Mouse (Mus musculus) ovary, adult 2 months (tissue): Measurements from ENCODE around the gene Krtap2-4. TPM values are rescaled to one million over a fixed set of nuclear protein-coding genes. Genes with fewer than 3 reads are reported as not detected.

Experiments
- polyA plus RNA-seq: library from polyadenylated mRNA; depleted of rRNA; stranded (reverse); fragments of >200 nt; gene quantifications from 2 replicates; pipeline ENCODE4 v1.2.3, GENCODE M21; 2012; rRNA removed

The Krtap2-4 gene
- not detected in 2 replicates for polyA plus RNA-seq

GRCm38 (mm10) chr11:99614796-99615363, at the start of gene Krtap2-4:
TSS of gene Krtap2-4 (minus strand) at chr11:99614846.

GRCm38 (mm10) chr11:99658467-99659010, 43.9 kb upstream of the Krtap2-4 start, which contains the start of gene Gm11563:
TSS of gene Gm11563 (minus strand) at chr11:99658960.

GRCm38 (mm10) chr11:99650136-99650535, 35.5 kb upstream of the Krtap2-4 start, which contains the start of gene Gm11555:
TSS of gene Gm11555 (minus strand) at chr11:99650236.

GRCm38 (mm10) chr11:99643635-99644139, 29.0 kb upstream of the Krtap2-4 start, which contains the start of gene Krtap4-7:
TSS of gene Krtap4-7 (minus strand) at chr11:99644089.

DNA sequence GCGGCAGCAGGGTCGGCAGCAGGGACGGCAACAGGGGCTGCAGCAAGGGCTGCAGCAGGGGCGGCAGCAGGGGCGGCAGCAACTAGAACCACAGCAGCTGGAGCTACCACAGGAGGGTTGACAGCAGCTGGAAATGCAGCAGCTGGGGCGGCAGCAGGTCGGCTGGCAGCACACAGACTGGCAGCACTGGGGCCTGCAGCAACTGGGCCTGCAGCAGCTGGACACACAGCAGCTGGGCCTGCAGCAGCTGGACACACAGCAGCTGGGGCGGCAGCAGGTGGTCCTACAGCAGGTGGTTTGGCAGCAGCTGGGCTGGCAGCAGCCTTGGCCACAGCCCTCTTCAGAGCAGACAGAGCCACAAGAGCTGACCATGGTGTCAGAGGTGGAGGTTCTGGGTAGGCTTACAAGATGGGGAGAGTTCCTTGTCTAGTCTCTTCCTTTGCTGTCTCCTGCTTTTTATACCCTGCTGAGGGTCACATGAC, 20.0 kb upstream of the Krtap2-4 start, which contains the start of gene Krtap4-2:
Gene Krtap4-2, minus strand, starts transcription at position 432 of the 482 bp plus-strand sequence.

GRCm38 (mm10) chr11:99628138-99628537, 13.5 kb upstream of the Krtap2-4 start, which contains the start of gene Krtap4-1:
TSS of gene Krtap4-1 (minus strand) at chr11:99628238.

GRCm38 (mm10) chr11:99620335-99620734, 5.7 kb upstream of the Krtap2-4 start, which contains the start of gene Gm11562:
TSS of gene Gm11562 (minus strand) at chr11:99620435.

DNA sequence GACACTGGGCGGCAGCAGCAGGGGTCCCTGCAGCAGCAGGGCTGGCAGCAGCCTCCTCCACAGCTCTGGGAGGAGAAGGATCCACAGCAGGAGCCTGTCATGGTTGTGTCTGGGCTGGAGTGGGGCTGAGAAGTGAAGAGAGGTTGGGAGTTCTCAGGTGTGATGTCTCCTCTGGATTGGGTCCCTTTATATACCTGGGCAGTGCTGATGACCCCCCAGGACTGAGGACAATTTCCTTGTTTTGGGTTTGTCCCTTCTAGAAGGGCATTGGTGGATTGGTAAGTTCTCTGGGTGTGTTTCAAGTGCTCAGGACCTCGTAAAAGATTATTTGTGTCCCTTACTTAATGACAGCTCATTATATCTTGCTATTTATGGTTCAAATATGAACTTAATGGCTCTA, 4.6 kb downstream of the Krtap2-4 start, which contains the start of gene Gm11937:
Gene Gm11937, minus strand, starts transcription at position 101 of the 400 bp plus-strand sequence.

GRCm38 (mm10) chr11:99603208-99603607, 11.4 kb downstream of the Krtap2-4 start, which contains the start of gene Gm11938:
TSS of gene Gm11938 (minus strand) at chr11:99603308.

GRCm38 (mm10) chr11:99597742-99598141, 16.9 kb downstream of the Krtap2-4 start, which contains the start of gene Krtap9-3:
TSS of gene Krtap9-3 (minus strand) at chr11:99598105.

GRCm38 (mm10) chr11:99590981-99591380, 23.7 kb downstream of the Krtap2-4 start, which contains the start of gene Krtap1-3:
TSS of gene Krtap1-3 (minus strand) at chr11:99591339.

GRCm38 (mm10) chr11:99583245-99583704, 31.4 kb downstream of the Krtap2-4 start, which contains the start of gene Krtap1-4:
TSS of gene Krtap1-4 (minus strand) at chr11:99583654.

GRCm38 (mm10) chr11:99580636-99581035, 34.0 kb downstream of the Krtap2-4 start, which contains the start of gene Krtap1-5:
TSS of gene Krtap1-5 (minus strand) at chr11:99581016.

GRCm38 (mm10) chr11:99566530-99566929, 48.1 kb downstream of the Krtap2-4 start, which contains the start of gene Krtap3-1:
TSS of gene Krtap3-1 (minus strand) at chr11:99566630.

Other genes starting within 250 kb of the Krtap2-4 start
- 0.08 TPM in 1 of 2 replicates, not detected in the other for gene Krt28, start 239.9 kb downstream of the Krtap2-4 start, polyA plus RNA-seq
- gene Krt10, start 225.5 kb downstream of the Krtap2-4 start, polyA plus RNA-seq: 1.5 TPM in 2 replicates
- gene Krt12, start 192.6 kb downstream of the Krtap2-4 start, polyA plus RNA-seq: 0.87 and 2.0 TPM in 2 replicates
- 0.58 and 0.64 TPM in 2 replicates for gene Krt20, start 176.7 kb downstream of the Krtap2-4 start, polyA plus RNA-seq
- gene Krt23, start 121.7 kb downstream of the Krtap2-4 start, polyA plus RNA-seq: 0.72 and 0.79 TPM in 2 replicates
- not detected in 2 replicates for gene Krt39, start 93.5 kb downstream of the Krtap2-4 start, polyA plus RNA-seq
- not detected in 2 replicates for gene Krt40, start 71.7 kb downstream of the Krtap2-4 start, polyA plus RNA-seq
- gene Krtap3-3, start 64.0 kb downstream of the Krtap2-4 start, polyA plus RNA-seq: not detected in 2 replicates
- not detected in 2 replicates for gene Krtap3-2, start 58.0 kb downstream of the Krtap2-4 start, polyA plus RNA-seq
- not detected in 2 replicates for gene Gm11939, start 55.4 kb downstream of the Krtap2-4 start, polyA plus RNA-seq
- not detected in 2 replicates for gene Krtap3-1, start 48.2 kb downstream of the Krtap2-4 start, polyA plus RNA-seq
- gene Krtap1-5, start 33.8 kb downstream of the Krtap2-4 start, polyA plus RNA-seq: not detected in 2 replicates
- not detected in 2 replicates for gene Krtap1-4, start 31.2 kb downstream of the Krtap2-4 start, polyA plus RNA-seq
- gene Krtap1-3, start 23.5 kb downstream of the Krtap2-4 start, polyA plus RNA-seq: not detected in 2 replicates
- not detected in 2 replicates for gene Krtap9-3, start 16.7 kb downstream of the Krtap2-4 start, polyA plus RNA-seq
- not detected in 2 replicates for gene Gm11938, start 11.5 kb downstream of the Krtap2-4 start, polyA plus RNA-seq
- gene Gm11937, start 4.7 kb downstream of the Krtap2-4 start, polyA plus RNA-seq: not detected in 2 replicates
- 0.18 and 0.21 TPM in 2 replicates for gene Gm11562, start 5.6 kb upstream of the Krtap2-4 start, polyA plus RNA-seq
- gene Krtap4-1, start 13.4 kb upstream of the Krtap2-4 start, polyA plus RNA-seq: not detected in 2 replicates
- not detected in 2 replicates for gene Krtap4-2, start 20.2 kb upstream of the Krtap2-4 start, polyA plus RNA-seq
- gene Krtap4-7, start 29.2 kb upstream of the Krtap2-4 start, polyA plus RNA-seq: not detected in 2 replicates
- not detected in 2 replicates for gene Gm11555, start 35.4 kb upstream of the Krtap2-4 start, polyA plus RNA-seq
- not detected in 2 replicates for gene Gm11563, start 44.1 kb upstream of the Krtap2-4 start, polyA plus RNA-seq
- 0.18 and 0.26 TPM in 2 replicates for gene Krtap4-6, start 51.1 kb upstream of the Krtap2-4 start, polyA plus RNA-seq
- not detected in 2 replicates for gene Gm14190, start 75.9 kb upstream of the Krtap2-4 start, polyA plus RNA-seq
- not detected in 2 replicates for gene Gm14180, start 119.4 kb upstream of the Krtap2-4 start, polyA plus RNA-seq
- not detected in 2 replicates for gene Gm11595, start 158.1 kb upstream of the Krtap2-4 start, polyA plus RNA-seq
- gene Krtap4-8, start 165.9 kb upstream of the Krtap2-4 start, polyA plus RNA-seq: not detected in 2 replicates
- gene Krtap4-9, start 170.4 kb upstream of the Krtap2-4 start, polyA plus RNA-seq: not detected in 2 replicates
- gene Gm11596, start 178.6 kb upstream of the Krtap2-4 start, polyA plus RNA-seq: not detected in 2 replicates
- not detected in 2 replicates for gene Gm11569, start 184.1 kb upstream of the Krtap2-4 start, polyA plus RNA-seq
- not detected in 2 replicates for gene Gm11554, start 189.6 kb upstream of the Krtap2-4 start, polyA plus RNA-seq
- not detected in 2 replicates for gene Krtap4-13, start 195.0 kb upstream of the Krtap2-4 start, polyA plus RNA-seq
- not detected in 2 replicates for gene Gm11564, start 200.8 kb upstream of the Krtap2-4 start, polyA plus RNA-seq
- gene 2300003K06Rik, start 223.2 kb upstream of the Krtap2-4 start, polyA plus RNA-seq: not detected in 2 replicates
- gene Krtap4-16, start 236.8 kb upstream of the Krtap2-4 start, polyA plus RNA-seq: not detected in 2 replicates
- gene Gm11568, start 243.1 kb upstream of the Krtap2-4 start, polyA plus RNA-seq: not detected in 2 replicates
- gene Gm11559, start 249.6 kb upstream of the Krtap2-4 start, polyA plus RNA-seq: not detected in 2 replicates